In genomic region chr6:53684416-53684815, GRCm38 (mm10) we compare ENCODE assay signal across 16 mouse cellular contexts.
"Had no signal": no experiment of that assay in that cellular context is flagged by ENCODE, and none has a peak within 500 bp of the region (broad histone marks: within the 10 kb centered on the region; RNA-seq: fewer than 3 reads in every experiment).

No protein-coding gene starts in this region.

- H3K36me3 ChIP-seq: liver, embryonic 12.5 days; midbrain, embryonic 10.5 days; midbrain, embryonic 15.5 days; neural tube, embryonic 13.5 days had no signal

- H3K4me2 ChIP-seq: liver, embryonic 12.5 days; lung, embryonic 14.5 days; midbrain, embryonic 15.5 days; neural tube, embryonic 13.5 days had no signal

- H3K27me3 ChIP-seq: liver, embryonic 12.5 days; midbrain, embryonic 15.5 days; neural tube, embryonic 13.5 days had no signal

- H3K9ac ChIP-seq: liver, embryonic 12.5 days; lung, embryonic 14.5 days; midbrain, embryonic 15.5 days; neural tube, embryonic 13.5 days had no signal

- H3K4me3 ChIP-seq: layer of hippocampus, adult 2 months; liver, embryonic 12.5 days; midbrain, embryonic 10.5 days; midbrain, embryonic 15.5 days; neural tube, embryonic 13.5 days had no signal

- H3K27ac ChIP-seq: kidney, postnatal 0 days; layer of hippocampus, adult 2 months; liver, embryonic 12.5 days; midbrain, embryonic 10.5 days; midbrain, embryonic 15.5 days; neural tube, embryonic 13.5 days had no signal

- DNase-seq: kidney, adult 9 months; kidney, postnatal 36 days; lung, embryonic 14.5 days; lung, postnatal 10 days; lung, postnatal 4 days; retina, postnatal 1 day; right cerebral cortex, postnatal 4 days; spleen, adult 18-20 months; thymus, adult 18-20 months; thymus, postnatal 14 days had no signal

- H3K9me3 ChIP-seq: liver, embryonic 12.5 days; midbrain, embryonic 10.5 days; midbrain, embryonic 15.5 days; neural tube, embryonic 13.5 days had no signal

- H3K4me1 ChIP-seq: liver, embryonic 12.5 days; midbrain, embryonic 10.5 days; midbrain, embryonic 15.5 days; neural tube, embryonic 13.5 days had no signal

- ATAC-seq: liver, embryonic 12.5 days; midbrain, embryonic 15.5 days had no signal
